Mouse (Mus musculus) megakaryocyte, embryonic 14.5 days (primary cell): ENCODE data around the gene Cxadr. TPM values are rescaled to one million over a fixed set of nuclear protein-coding genes. Genes with fewer than 3 reads are reported as not detected.

Experiments
- H3K27me3 ChIP-seq: replicated peaks from 2 replicates; pipeline ENCODE3; 2012; ENCODE audit warnings: inconsistent platforms
- H3K36me3 ChIP-seq: replicated peaks from 2 replicates; pipeline ENCODE3; 2012; ENCODE audit warnings: low read length, inconsistent platforms, mixed read lengths
- H3K4me1 ChIP-seq: 2 replicates; pipeline ENCODE4 v1.6.1; 2012; ENCODE audit warnings: inconsistent platforms
- H3K4me3 ChIP-seq: replicated peaks from 2 replicates; pipeline ENCODE3; 2012; ENCODE audit warnings: moderate library complexity, mild to moderate bottlenecking, inconsistent platforms
- H3K9me3 ChIP-seq: 2 replicates; pipeline ENCODE4 v1.6.1; 2012; ENCODE audit warnings: inconsistent platforms
- FLI1 ChIP-seq: IDR thresholded peaks from 2 replicates; pipeline ENCODE4 v1.6.1; 2012; ENCODE audit warnings: low read length, inconsistent platforms, mixed read lengths
- GATA1 ChIP-seq: IDR thresholded peaks from 3 replicates; pipeline ENCODE4 v1.6.1; 2012; ENCODE audit warnings: mixed read lengths, low read length, inconsistent platforms, borderline replicate concordance
- polyA plus RNA-seq: library from polyadenylated mRNA; stranded (reverse); fragments of >175 nt; gene quantifications from 2 replicates; pipeline ENCODE4 v1.2.3, GENCODE M21; 2012; ENCODE audit warnings: low replicate concordance; ENCODE audit not compliant: insufficient read depth

Cxadr gene
- polyA plus RNA-seq, 1 experiment: not detected

GRCm38 (mm10) chr16:78306606-78307005, 5.3 kb downstream of the Cxadr start:
- Histone ChIP-seq H3K4me1 (peaks cover 12% of the 10 kb centered on the region), H3K4me3 (no peak overlapping the region), H3K36me3 (no peaks in the 10 kb centered on the region), H3K9me3 (peaks cover 13% of the 10 kb centered on the region), H3K27me3 (peaks cover 43% of the 10 kb centered on the region)
- TF ChIP-seq FLI1: no peak
- TF ChIP-seq GATA1: no peak

GRCm38 (mm10) chr16:78307476-78308192, 6.3 kb downstream of the Cxadr start:
- peaks cover 2% of the 10 kb centered on the region; the same call in 1 of the 2 replicates for H3K4me1 ChIP-seq
- H3K27me3 ChIP-seq: peaks cover 35% of the 10 kb centered on the region
- H3K36me3 ChIP-seq: no peaks in the 10 kb centered on the region
- peaks cover 13% of the 10 kb centered on the region for H3K9me3 ChIP-seq
- no peak overlapping the region for H3K4me3 ChIP-seq
- TF ChIP-seq FLI1 (no peak), GATA1 (no peak)

DNA sequence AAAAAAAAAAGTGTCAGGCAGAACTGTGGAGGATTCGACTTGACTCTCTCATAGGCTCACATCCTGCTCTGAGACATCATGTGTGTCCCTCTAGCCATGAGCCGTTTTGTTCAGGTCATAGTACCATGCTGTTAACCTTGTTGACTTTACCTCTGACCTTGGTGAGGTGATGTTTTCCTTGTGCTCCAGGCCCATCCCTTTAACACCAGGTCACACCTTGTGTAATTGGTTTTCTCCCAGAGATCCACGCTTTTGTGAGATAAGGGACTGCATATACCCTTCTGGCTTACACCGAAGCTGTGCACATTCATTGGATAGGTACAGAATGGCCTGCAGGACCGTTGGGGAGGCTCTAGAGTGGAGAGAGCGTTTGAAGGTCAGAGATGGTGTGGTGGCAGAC, 8.0 kb downstream of the Cxadr start:
- H3K4me3 ChIP-seq: no peak overlapping the region
- no peak for TF ChIP-seq FLI1
- TF ChIP-seq GATA1: no peak

GRCm38 (mm10) chr16:78313135-78313887, 12.0 kb downstream of the Cxadr start:
- Histone ChIP-seq H3K36me3 (no peaks in the 10 kb centered on the region), H3K27me3 (peaks cover 4% of the 10 kb centered on the region), H3K4me1 (no peaks in the 10 kb centered on the region), H3K4me3 (no peak overlapping the region), H3K9me3 (peaks cover 5% of the 10 kb centered on the region; the same call in 1 of the 2 replicates)
- TF ChIP-seq FLI1 (no peak), GATA1 (no peak)

More for the DNA sequence above, 8.0 kb downstream of the Cxadr start:
- Histone ChIP-seq H3K9me3 (peaks cover 6% of the 10 kb centered on the region), H3K27me3 (peaks cover 19% of the 10 kb centered on the region), H3K4me1 (no peaks in the 10 kb centered on the region), H3K36me3 (no peaks in the 10 kb centered on the region)

DNA sequence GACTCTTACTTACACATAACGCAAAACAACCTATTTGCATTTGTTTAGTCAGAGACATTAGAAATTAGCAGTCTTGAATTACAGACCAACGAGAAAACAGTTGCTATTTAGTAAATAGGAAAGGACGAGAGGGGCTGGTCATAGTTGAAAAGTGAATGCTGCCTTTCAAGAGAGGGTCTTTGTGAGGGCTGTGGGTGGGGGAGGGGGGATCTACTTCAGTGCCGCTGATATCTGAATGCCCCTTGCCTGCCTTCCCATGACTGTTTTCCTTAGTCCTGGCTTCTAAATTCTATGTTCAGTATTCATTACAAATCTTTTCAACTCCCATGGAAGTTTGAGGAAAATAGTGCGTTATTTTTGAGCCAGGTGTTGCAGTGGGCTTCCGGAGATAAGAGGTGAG, 12.7 kb downstream of the Cxadr start:
- Histone ChIP-seq H3K27me3 (peaks cover 4% of the 10 kb centered on the region), H3K4me3 (no peak overlapping the region), H3K36me3 (no peaks in the 10 kb centered on the region), H3K4me1 (no peaks in the 10 kb centered on the region), H3K9me3 (peaks cover 5% of the 10 kb centered on the region; the same call in 1 of the 2 replicates)
- TF ChIP-seq GATA1 (no peak), FLI1 (no peak)

- Histone ChIP-seq H3K36me3 (no peaks in the 10 kb centered on the region), H3K4me1 (no peaks in the 10 kb centered on the region), H3K9me3 (no peaks in the 10 kb centered on the region), H3K4me3 (no peak overlapping the region), H3K27me3 (peaks cover 3% of the 10 kb centered on the region)
- TF ChIP-seq FLI1 (no peak), GATA1 (no peak)
Observed at GRCm38 (mm10) chr16:78316849-78317248, 15.6 kb downstream of the Cxadr start.

DNA sequence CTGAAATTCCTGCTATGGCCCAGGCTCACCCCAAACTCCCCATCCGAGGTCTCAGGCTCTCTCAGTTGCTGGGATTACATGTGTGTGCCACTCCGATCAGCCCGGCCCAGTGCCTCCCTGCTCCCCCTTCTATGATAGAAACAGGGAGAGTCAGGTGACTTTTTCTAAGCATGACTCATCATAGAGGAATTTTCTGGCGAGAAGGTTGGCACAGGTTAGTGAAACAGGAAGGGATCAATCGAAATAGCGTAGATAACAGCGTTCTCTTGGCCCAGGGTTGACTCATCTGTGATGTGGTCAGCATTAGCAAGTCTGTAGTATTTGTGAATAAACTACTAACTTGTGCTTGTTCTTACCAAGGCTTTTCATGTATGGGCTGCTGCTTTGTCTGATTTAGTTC, 16.7 kb downstream of the Cxadr start:
- no peak overlapping the region for H3K4me3 ChIP-seq
- peaks cover 3% of the 10 kb centered on the region for H3K27me3 ChIP-seq
- H3K4me1 ChIP-seq: no peaks in the 10 kb centered on the region
- no peak for TF ChIP-seq FLI1
- no peak for TF ChIP-seq GATA1
- H3K9me3 ChIP-seq: no peaks in the 10 kb centered on the region
- no peaks in the 10 kb centered on the region for H3K36me3 ChIP-seq

- Histone ChIP-seq H3K4me1 (no peaks in the 10 kb centered on the region), H3K9me3 (no peaks in the 10 kb centered on the region), H3K27me3 (peaks cover 3% of the 10 kb centered on the region), H3K36me3 (no peaks in the 10 kb centered on the region), H3K4me3 (no peak overlapping the region)
- TF ChIP-seq GATA1: no peak
- no peak for TF ChIP-seq FLI1
Observed at GRCm38 (mm10) chr16:78319711-78320110, 18.4 kb downstream of the Cxadr start.

DNA sequence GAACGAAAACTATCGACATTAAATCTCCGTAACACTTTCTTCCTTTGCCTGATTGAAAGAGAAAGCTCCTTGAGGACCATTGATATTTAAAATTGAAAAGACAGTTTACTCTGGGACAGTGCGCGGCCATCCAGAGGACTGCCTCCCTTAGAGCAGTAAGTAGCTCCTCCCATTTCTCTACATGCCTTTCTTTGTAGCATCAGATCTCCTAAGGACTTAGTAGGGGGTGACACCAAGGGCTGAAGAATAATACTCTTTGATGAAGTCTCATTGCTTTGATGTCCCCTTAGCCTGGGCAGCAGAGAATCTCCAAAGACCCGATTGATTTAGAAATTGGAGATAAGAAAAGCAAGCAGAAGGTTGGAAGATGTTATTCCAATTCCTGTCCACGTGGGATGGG, 20.3 kb downstream of the Cxadr start:
- H3K27me3 ChIP-seq: peaks cover 3% of the 10 kb centered on the region
- no peaks in the 10 kb centered on the region for H3K4me1 ChIP-seq
- TF ChIP-seq GATA1: no peak
- H3K9me3 ChIP-seq: no peaks in the 10 kb centered on the region
- no peaks in the 10 kb centered on the region for H3K36me3 ChIP-seq
- no peak overlapping the region for H3K4me3 ChIP-seq

GRCm38 (mm10) chr16:78322140-78322539, 20.9 kb downstream of the Cxadr start:
- H3K4me3 ChIP-seq: no peak overlapping the region
- TF ChIP-seq FLI1 (no peak), GATA1 (no peak)
- no peaks in the 10 kb centered on the region for H3K4me1 ChIP-seq
- H3K9me3 ChIP-seq: no peaks in the 10 kb centered on the region
- no peaks in the 10 kb centered on the region for H3K36me3 ChIP-seq
- peaks cover 2% of the 10 kb centered on the region for H3K27me3 ChIP-seq
